Mouse (Mus musculus): ENCODE results near the gene Wdr19. TPM values are rescaled to one million over a fixed set of nuclear protein-coding genes. Genes with fewer than 3 reads are reported as not detected.
A peak's percentile ranks its signal among the peaks of the same experiment; 100 is the strongest.

Gene Wdr19
- 16.4 and 18.7 TPM in 2 replicates for polyA plus RNA-seq (2016; fragmentation: Nextera tagmentation; extraction: Ambion mirVana)

GRCm38 (mm10) chr5:65199346-65200128 lies at the start of gene Wdr19:
Gene Wdr19, plus strand, starts transcription at chr5:65199696.
- Histone ChIP-seq H3K27me3 (no peaks in the 10 kb centered on the region), H3K27ac (peak within 1 kb of the TSS; percentile 72), H3K4me1 (peaks cover 8% of the 10 kb centered on the region), H3K4me3 (peak within 1 kb of the TSS; percentile 59), H3K36me3 (peaks cover 10% of the 10 kb centered on the region; the same call in 1 of the 2 replicates), H3K4me2 (replicated peaks) (peak within 1 kb of the TSS; percentile 82), H3K9ac (peak within 1 kb of the TSS; percentile 73), H3K9me3 (replicated peaks) (no peaks in the 10 kb centered on the region)
- ATAC-seq (ENCODE audit: low FRiP score) = peak; percentile 100
- WGBS = under 1% methylated on average over 37 of the region's 37 CpGs

GRCm38 (mm10) chr5:65149706-65150105 lies 49.8 kb upstream of the Wdr19 start:
- Histone ChIP-seq H3K27me3 (no peaks in the 10 kb centered on the region), H3K4me3 (no peak overlapping the region), H3K27ac (no peak overlapping the region), H3K4me2 (replicated peaks) (no peak overlapping the region), H3K36me3 (peaks cover 35% of the 10 kb centered on the region), H3K9me3 (replicated peaks) (no peaks in the 10 kb centered on the region), H3K4me1 (no peaks in the 10 kb centered on the region), H3K9ac (no peak overlapping the region)
- WGBS = 94% methylated on average over 6 of the region's 6 CpGs
- ATAC-seq (ENCODE audit: low FRiP score) = no peak

- Histone ChIP-seq H3K4me2 (replicated peaks) (no peak overlapping the region), H3K27me3 (no peaks in the 10 kb centered on the region), H3K4me3 (no peak overlapping the region), H3K4me1 (no peaks in the 10 kb centered on the region), H3K9me3 (replicated peaks) (no peaks in the 10 kb centered on the region), H3K27ac (no peak overlapping the region), H3K36me3 (peaks cover 28% of the 10 kb centered on the region), H3K9ac (no peak overlapping the region)
- ATAC-seq (ENCODE audit: low FRiP score) = no peak
- WGBS = 93% methylated on average over 8 of the region's 8 CpGs
Observed at GRCm38 (mm10) chr5:65150376-65150955, 49.0 kb upstream of the Wdr19 start.

- no peak overlapping the region for H3K4me2 ChIP-seq (replicated peaks)
- 99% methylated on average over 3 of the region's 3 CpGs for WGBS
- H3K36me3 ChIP-seq = peaks cover 28% of the 10 kb centered on the region
- H3K9ac ChIP-seq = no peak overlapping the region
- ATAC-seq (ENCODE audit: low FRiP score) = no peak
- no peak overlapping the region for H3K4me3 ChIP-seq
- no peaks in the 10 kb centered on the region for H3K9me3 ChIP-seq (replicated peaks)
- no peaks in the 10 kb centered on the region for H3K4me1 ChIP-seq
- H3K27ac ChIP-seq = no peak overlapping the region
- H3K27me3 ChIP-seq = no peaks in the 10 kb centered on the region
Observed at GRCm38 (mm10) chr5:65151276-65151675, 48.2 kb upstream of the Wdr19 start.

- no peaks in the 10 kb centered on the region for H3K4me1 ChIP-seq
- peaks cover 30% of the 10 kb centered on the region for H3K36me3 ChIP-seq
- no peak overlapping the region for H3K27ac ChIP-seq
- no peak overlapping the region for H3K9ac ChIP-seq
- H3K9me3 ChIP-seq (replicated peaks) = no peaks in the 10 kb centered on the region
- no peak for ATAC-seq (ENCODE audit: low FRiP score)
- H3K27me3 ChIP-seq = no peaks in the 10 kb centered on the region
- 96% methylated on average over 5 of the region's 5 CpGs for WGBS
- no peak overlapping the region for H3K4me2 ChIP-seq (replicated peaks)
- no peak overlapping the region for H3K4me3 ChIP-seq
Observed at GRCm38 (mm10) chr5:65151767-65152166, 47.7 kb upstream of the Wdr19 start.

- H3K9me3 ChIP-seq (replicated peaks) = no peaks in the 10 kb centered on the region
- H3K4me1 ChIP-seq = no peaks in the 10 kb centered on the region
- peaks cover 23% of the 10 kb centered on the region for H3K36me3 ChIP-seq
- no peaks in the 10 kb centered on the region for H3K27me3 ChIP-seq
- no peak overlapping the region for H3K4me3 ChIP-seq
- no peak for ATAC-seq (ENCODE audit: low FRiP score)
- no peak overlapping the region for H3K4me2 ChIP-seq (replicated peaks)
- H3K9ac ChIP-seq = no peak overlapping the region
- 89% methylated on average over 6 of the region's 6 CpGs for WGBS
- H3K27ac ChIP-seq = no peak overlapping the region
Observed at GRCm38 (mm10) chr5:65154287-65154686, 45.2 kb upstream of the Wdr19 start.

- 65% methylated on average over 2 of the region's 2 CpGs for whole genome bisulfite sequencing
- Histone ChIP-seq H3K9ac (no peak overlapping the region), H3K27ac (no peak overlapping the region), H3K9me3 (replicated peaks) (no peaks in the 10 kb centered on the region), H3K4me2 (replicated peaks) (no peak overlapping the region), H3K36me3 (peaks cover 24% of the 10 kb centered on the region), H3K27me3 (no peaks in the 10 kb centered on the region), H3K4me1 (no peaks in the 10 kb centered on the region), H3K4me3 (no peak overlapping the region)
- no peak for ATAC-seq (ENCODE audit: low FRiP score)
Observed at GRCm38 (mm10) chr5:65156853-65157252, 42.6 kb upstream of the Wdr19 start.

- 66% methylated on average over 22 of the region's 22 CpGs for WGBS
- Histone ChIP-seq H3K36me3 (peaks cover 22% of the 10 kb centered on the region), H3K27ac (no peak overlapping the region), H3K4me1 (no peaks in the 10 kb centered on the region), H3K4me2 (replicated peaks) (no peak overlapping the region), H3K4me3 (no peak overlapping the region), H3K9me3 (replicated peaks) (no peaks in the 10 kb centered on the region), H3K27me3 (no peaks in the 10 kb centered on the region), H3K9ac (no peak overlapping the region)
- no peak for ATAC-seq (ENCODE audit: low FRiP score)
Observed at GRCm38 (mm10) chr5:65157412-65158381, 41.8 kb upstream of the Wdr19 start.

- Histone ChIP-seq H3K27ac (no peak overlapping the region), H3K36me3 (peaks cover 22% of the 10 kb centered on the region), H3K9ac (no peak overlapping the region), H3K4me1 (no peaks in the 10 kb centered on the region; the same call in 1 of the 2 replicates), H3K9me3 (replicated peaks) (no peaks in the 10 kb centered on the region), H3K4me2 (replicated peaks) (no peak overlapping the region), H3K27me3 (no peaks in the 10 kb centered on the region), H3K4me3 (no peak overlapping the region)
- no peak for ATAC-seq (ENCODE audit: low FRiP score)
- 89% methylated on average over 20 of the region's 20 CpGs for WGBS
Observed at GRCm38 (mm10) chr5:65158696-65159305, 40.7 kb upstream of the Wdr19 start.

GRCm38 (mm10) chr5:65163001-65163400 lies 36.5 kb upstream of the Wdr19 start:
- Histone ChIP-seq H3K27me3 (no peaks in the 10 kb centered on the region), H3K4me1 (no peaks in the 10 kb centered on the region; the same call in 1 of the 2 replicates), H3K4me3 (no peak overlapping the region), H3K4me2 (replicated peaks) (no peak overlapping the region), H3K9ac (no peak overlapping the region), H3K9me3 (replicated peaks) (no peaks in the 10 kb centered on the region), H3K27ac (no peak overlapping the region), H3K36me3 (peaks cover 35% of the 10 kb centered on the region)
- WGBS = 63% methylated on average over 5 of the region's 5 CpGs
- no peak for ATAC-seq (ENCODE audit: low FRiP score)

- ATAC-seq (ENCODE audit: low FRiP score) = no peak
- Histone ChIP-seq H3K9me3 (replicated peaks) (no peaks in the 10 kb centered on the region), H3K27me3 (no peaks in the 10 kb centered on the region), H3K4me1 (no peaks in the 10 kb centered on the region; the same call in 1 of the 2 replicates), H3K4me3 (no peak overlapping the region), H3K36me3 (peaks cover 35% of the 10 kb centered on the region), H3K27ac (no peak overlapping the region), H3K9ac (no peak overlapping the region), H3K4me2 (replicated peaks) (no peak overlapping the region)
- 90% methylated on average over 17 of the region's 17 CpGs for WGBS
Observed at GRCm38 (mm10) chr5:65163489-65164092, 35.9 kb upstream of the Wdr19 start.

Measured in hindbrain, embryonic 12.5 days (tissue).